Mouse (Mus musculus): ENCODE results near the gene Abhd11.

GRCm38 (mm10) chr5:134967164-134967944 is 41.6 kb upstream of the Abhd11 start:
- TF ChIP-seq POLR2A (IDR thresholded peaks at IDR 0.05; ENCODE audit: borderline replicate concordance, extremely low read depth, low read depth, low read length) (no peak), CTCF (IDR thresholded peaks at IDR 0.05; ENCODE audit: insufficient read depth, low read length) (no peak)

All from lung, adult 2 months (tissue).